Mouse (Mus musculus) kidney, adult 2 months (tissue): ENCODE data around the gene Cox15. TPM values are rescaled to one million over a fixed set of nuclear protein-coding genes. Genes with fewer than 3 reads are reported as not detected.

ENCODE experiments used
- DNase-seq: peaks from one replicate; pipeline ENCODE4 v3.0.0; 2021
- H3K27ac ChIP-seq: fragments of 200-500 bp; 2 replicates; pipeline ENCODE4 v1.5.1; 2012; ENCODE audit warnings: low read depth, low read length, control low read depth, inconsistent platforms; ENCODE audit not compliant: insufficient read depth
- H3K27me3 ChIP-seq: fragments of 200-500 bp; replicated peaks from 2 replicates; pipeline ENCODE4 v1.6.1; 2012; ENCODE audit warnings: mild to moderate bottlenecking, moderate library complexity, low read length, inconsistent platforms; ENCODE audit not compliant: control insufficient read depth, insufficient read depth
- H3K36me3 ChIP-seq: fragments of 200-500 bp; 2 replicates; pipeline ENCODE4 v1.6.1; 2012; ENCODE audit warnings: mild to moderate bottlenecking, moderate library complexity, low read length, inconsistent platforms; ENCODE audit not compliant: control insufficient read depth, insufficient read depth
- H3K4me1 ChIP-seq: fragments of 200-500 bp; 2 replicates; pipeline ENCODE4 v1.6.1; 2011; ENCODE audit warnings: low read length; ENCODE audit not compliant: control insufficient read depth, insufficient read depth
- H3K4me3 ChIP-seq: fragments of 200-500 bp; 2 replicates; pipeline ENCODE4 v1.5.1; 2011; ENCODE audit warnings: mild to moderate bottlenecking, low read depth, low read length, control low read depth; ENCODE audit not compliant: insufficient read depth
- CTCF ChIP-seq: fragments of 200-500 bp; conservative IDR thresholded peaks from 2 replicates; pipeline ENCODE4 v1.5.1; 2011; ENCODE audit warnings: low read depth, mild to moderate bottlenecking, control low read depth, low read length, moderate library complexity, mixed read lengths; ENCODE audit not compliant: insufficient read depth, insufficient read length
- POLR2A ChIP-seq: fragments of 200-500 bp; IDR thresholded peaks from one replicate; pipeline ENCODE4 v1.6.1; 2011; ENCODE audit warnings: low read depth, low read length, control low read depth
- WGBS: fragments of 180-500 bp; shearing (Covaris S2); methylation state at CpG from one replicate; pipeline ENCODE4 v1.1.7; 2018; 5-methylcytosine and 5-hydroxymethylcytosine counted together
- polyA plus RNA-seq: library from polyadenylated mRNA; depleted of rRNA; stranded (reverse); fragments of >200 nt; gene quantifications from 2 replicates; pipeline ENCODE4 v1.2.3, GENCODE M21; 2012

Gene Cox15
- polyA plus RNA-seq, 1 experiment: 28.4 TPM

GRCm38 (mm10) chr19:43745740-43746139 lies 7.1 kb downstream of the Cox15 start:
- TF ChIP-seq POLR2A: no peak
- no peak for TF ChIP-seq CTCF
- Histone ChIP-seq H3K27me3 (no peaks in the 10 kb centered on the region), H3K27ac (no peak overlapping the region), H3K4me3 (no peak overlapping the region), H3K36me3 (no peaks in the 10 kb centered on the region; the same call in none of the 2 replicates), H3K4me1 (no peaks in the 10 kb centered on the region)
- DNase-seq: no peak
- 89% methylated on average over 3 of the region's 3 CpGs for WGBS

- Histone ChIP-seq H3K27me3 (no peaks in the 10 kb centered on the region), H3K27ac (no peak overlapping the region), H3K4me1 (no peaks in the 10 kb centered on the region), H3K4me3 (no peak overlapping the region), H3K36me3 (no peaks in the 10 kb centered on the region; the same call in none of the 2 replicates)
- 94% methylated on average over 7 of the region's 7 CpGs for WGBS
- DNase-seq: no peak
- TF ChIP-seq POLR2A (no peak), CTCF (no peak)
These were observed 9.4 kb downstream of the Cox15 start for GRCm38 (mm10) chr19:43743401-43743800.

- no peak overlapping the region for H3K4me3 ChIP-seq
- H3K4me1 ChIP-seq: no peaks in the 10 kb centered on the region
- H3K36me3 ChIP-seq: peaks cover 6% of the 10 kb centered on the region
- no peaks in the 10 kb centered on the region for H3K27me3 ChIP-seq
- 97% methylated on average over 10 of the region's 10 CpGs for WGBS
- H3K27ac ChIP-seq: no peak overlapping the region
- no peak for DNase-seq
- no peak for TF ChIP-seq CTCF
- no peak for TF ChIP-seq POLR2A
These were observed 14.4 kb downstream of the Cox15 start for GRCm38 (mm10) chr19:43738409-43738808.

GRCm38 (mm10) chr19:43731157-43731556 lies 21.6 kb downstream of the Cox15 start:
- no peak for TF ChIP-seq POLR2A
- no peak for TF ChIP-seq CTCF
- Histone ChIP-seq H3K4me3 (no peak overlapping the region), H3K36me3 (peaks cover 4% of the 10 kb centered on the region), H3K27ac (no peak overlapping the region), H3K27me3 (no peaks in the 10 kb centered on the region), H3K4me1 (no peaks in the 10 kb centered on the region)
- no peak for DNase-seq
- 85% methylated on average over 7 of the region's 7 CpGs for WGBS

- Histone ChIP-seq H3K27me3 (no peaks in the 10 kb centered on the region), H3K27ac (no peak overlapping the region)
- 63% methylated on average over 8 of the region's 8 CpGs for WGBS
These were observed 22.8 kb downstream of the Cox15 start for GRCm38 (mm10) chr19:43730037-43730428.

GRCm38 (mm10) chr19:43729296-43730036 lies 23.3 kb downstream of the Cox15 start:
- peaks cover 1% of the 10 kb centered on the region for H3K36me3 ChIP-seq
- no peak overlapping the region for H3K4me3 ChIP-seq
- H3K27ac ChIP-seq: no peak overlapping the region
- no peaks in the 10 kb centered on the region for H3K27me3 ChIP-seq
- whole genome bisulfite sequencing: 69% methylated on average over 22 of the region's 22 CpGs
- TF ChIP-seq POLR2A: no peak
- TF ChIP-seq CTCF: no peak
- DNase-seq: no peak
- no peaks in the 10 kb centered on the region for H3K4me1 ChIP-seq

More at GRCm38 (mm10) chr19:43730037-43730428, 22.8 kb downstream of the Cox15 start:
- no peak for DNase-seq
- Histone ChIP-seq H3K4me3 (no peak overlapping the region), H3K36me3 (peaks cover 1% of the 10 kb centered on the region), H3K4me1 (no peaks in the 10 kb centered on the region)
- TF ChIP-seq POLR2A (no peak), CTCF (no peak)

- no peak overlapping the region for H3K4me3 ChIP-seq
- DNase-seq: peak; percentile 64
- H3K36me3 ChIP-seq: peaks cover 1% of the 10 kb centered on the region
- H3K27ac ChIP-seq: no peak overlapping the region
- H3K27me3 ChIP-seq: no peaks in the 10 kb centered on the region
- H3K4me1 ChIP-seq: no peaks in the 10 kb centered on the region
- WGBS: 72% methylated on average over 15 of the region's 15 CpGs
- no peak for TF ChIP-seq POLR2A
- no peak for TF ChIP-seq CTCF
These were observed 26.2 kb downstream of the Cox15 start for GRCm38 (mm10) chr19:43726510-43727146.
